Mouse (Mus musculus) inflammation-experienced regulatory T-cells, adult 6 months (primary cell): ENCODE measurements around the gene Lrp10. TPM values are rescaled to one million over a fixed set of nuclear protein-coding genes. Genes with fewer than 3 reads are reported as not detected.
A peak's percentile ranks its signal among the peaks of the same experiment; 100 is the strongest.

ENCODE experiments used
- ATAC-seq: one replicate; pipeline ENCODE4 v1.8.0; 2017
- polyA plus RNA-seq, 3 experiments: library from polyadenylated mRNA; unstranded; fragments of 100-300 nt; shearing (Covaris generic); gene quantifications; one replicate each; pipeline ENCODE4 v1.2.1; 2017

The Lrp10 gene
- polyA plus RNA-seq, 3 experiments from 2014 or later, result 52.5 to 66.4 (median 63.3) TPM

GRCm38 (mm10) chr14:54475941-54476844 is 12.3 kb downstream of the Lrp10 start, which contains the start of gene Rem2:
TSS of gene Rem2 (plus strand) at chr14:54476100.
- ATAC-seq, result no peak

GRCm38 (mm10) chr14:54477172-54477909 is 13.4 kb downstream of the Lrp10 start:
- no peak for ATAC-seq

GRCm38 (mm10) chr14:54479451-54479920 is 15.5 kb downstream of the Lrp10 start:
- ATAC-seq, result peak; percentile 54

GRCm38 (mm10) chr14:54480673-54481072 is 16.7 kb downstream of the Lrp10 start:
- ATAC-seq, result peak; percentile 3

- ATAC-seq, result peak; percentile 84
Observed at GRCm38 (mm10) chr14:54481402-54481801, 17.5 kb downstream of the Lrp10 start.

- ATAC-seq, result no peak
Observed at GRCm38 (mm10) chr14:54482498-54482897, 18.6 kb downstream of the Lrp10 start.

GRCm38 (mm10) chr14:54485899-54486298 is 22.0 kb downstream of the Lrp10 start:
- ATAC-seq, result no peak

GRCm38 (mm10) chr14:54487732-54488131 is 23.8 kb downstream of the Lrp10 start:
- no peak for ATAC-seq

GRCm38 (mm10) chr14:54488350-54488749 is 24.4 kb downstream of the Lrp10 start:
- ATAC-seq, result no peak

GRCm38 (mm10) chr14:54492345-54493131 is 28.6 kb downstream of the Lrp10 start:
- peak; percentile 93 for ATAC-seq

GRCm38 (mm10) chr14:54493236-54493635 is 29.3 kb downstream of the Lrp10 start:
- ATAC-seq, result no peak

- peak; percentile 65 for ATAC-seq
Observed at GRCm38 (mm10) chr14:54494234-54494633, 30.3 kb downstream of the Lrp10 start.

GRCm38 (mm10) chr14:54496706-54497105 is 32.8 kb downstream of the Lrp10 start:
- no peak for ATAC-seq

GRCm38 (mm10) chr14:54499330-54499729 is 35.4 kb downstream of the Lrp10 start:
- ATAC-seq, result no peak

GRCm38 (mm10) chr14:54501365-54501764 is 37.4 kb downstream of the Lrp10 start:
- no peak for ATAC-seq

- ATAC-seq, result no peak
Observed at GRCm38 (mm10) chr14:54503092-54503491, 39.2 kb downstream of the Lrp10 start.

- no peak for ATAC-seq
Observed at GRCm38 (mm10) chr14:54509774-54510173, 45.8 kb downstream of the Lrp10 start.

GRCm38 (mm10) chr14:54516710-54517310 is 52.9 kb downstream of the Lrp10 start:
- no peak for ATAC-seq
